Mouse (Mus musculus): Measurements from ENCODE around the gene Cops2.

DNA sequence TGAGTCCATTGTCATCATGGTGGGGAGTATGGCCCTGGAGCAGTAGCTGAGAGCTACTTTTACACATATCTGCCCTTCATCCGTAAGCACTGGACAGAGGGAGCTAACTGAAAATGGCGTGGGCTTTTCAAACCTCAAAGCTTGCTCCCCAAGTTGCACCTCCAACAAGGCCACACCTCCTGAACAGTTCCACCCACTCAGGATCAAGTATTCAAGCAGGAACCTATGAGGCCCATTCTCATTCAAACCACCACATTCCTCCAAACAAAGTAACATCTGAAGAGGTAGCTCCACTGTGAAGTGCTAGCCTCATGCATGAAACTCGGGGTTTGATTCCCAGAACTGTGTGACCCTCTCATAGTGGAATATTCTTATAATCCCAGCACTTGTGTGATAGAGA lies 9.4 kb upstream of the Cops2 start:
- no peak for TF ChIP-seq CTCF (IDR thresholded peaks at IDR 0.05; ENCODE audit: low read depth)
- no peak for TF ChIP-seq EP300 (IDR thresholded peaks at IDR 0.05; ENCODE audit: low read depth)
